Mouse (Mus musculus): ENCODE measurements around the gene Taf1a. TPM values are rescaled to one million over a fixed set of nuclear protein-coding genes. Genes with fewer than 3 reads are reported as not detected.

Gene Taf1a
- polyA plus RNA-seq, 1 experiment from 2014 or later: 17.4 TPM

GRCm38 (mm10) chr1:183420296-183420695 lies 31.5 kb downstream of the Taf1a start:
- Histone ChIP-seq H3K27me3 (replicated peaks) (no peaks in the 10 kb centered on the region), H3K27ac (no peak overlapping the region), H3K4me1 (no peaks in the 10 kb centered on the region), H3K9me3 (no peaks in the 10 kb centered on the region), H3K9ac (no peak overlapping the region), H3K4me2 (no peak overlapping the region), H3K4me3 (no peak overlapping the region), H3K36me3 (replicated peaks) (no peaks in the 10 kb centered on the region)
- ATAC-seq (replicated peaks): no peak
- WGBS: 90% methylated on average over 10 of the region's 10 CpGs

- WGBS: 95% methylated on average over 7 of the region's 7 CpGs
- H3K27me3 ChIP-seq (replicated peaks): no peaks in the 10 kb centered on the region
- no peak for ATAC-seq (replicated peaks)
- no peaks in the 10 kb centered on the region for H3K9me3 ChIP-seq
- H3K4me3 ChIP-seq: no peak overlapping the region
- H3K36me3 ChIP-seq (replicated peaks): no peaks in the 10 kb centered on the region
- H3K9ac ChIP-seq: no peak overlapping the region
- H3K4me1 ChIP-seq: no peaks in the 10 kb centered on the region
- no peak overlapping the region for H3K4me2 ChIP-seq
- no peak overlapping the region for H3K27ac ChIP-seq
These were observed 35.3 kb downstream of the Taf1a start for GRCm38 (mm10) chr1:183424100-183424499.

GRCm38 (mm10) chr1:183434918-183435317 lies 46.1 kb downstream of the Taf1a start:
- Histone ChIP-seq H3K27ac (no peak overlapping the region), H3K4me2 (no peak overlapping the region), H3K9ac (no peak overlapping the region), H3K4me3 (no peak overlapping the region), H3K4me1 (no peaks in the 10 kb centered on the region), H3K27me3 (replicated peaks) (no peaks in the 10 kb centered on the region), H3K36me3 (replicated peaks) (no peaks in the 10 kb centered on the region), H3K9me3 (no peaks in the 10 kb centered on the region)
- no peak for ATAC-seq (replicated peaks)
- 92% methylated on average over 9 of the region's 9 CpGs for WGBS

- Histone ChIP-seq H3K36me3 (replicated peaks) (no peaks in the 10 kb centered on the region), H3K9ac (no peak overlapping the region), H3K27ac (no peak overlapping the region), H3K9me3 (no peaks in the 10 kb centered on the region), H3K4me1 (peaks cover 4% of the 10 kb centered on the region), H3K4me3 (no peak overlapping the region), H3K27me3 (replicated peaks) (no peaks in the 10 kb centered on the region), H3K4me2 (peak overlapping the region; percentile 19; the same call in 1 of the 2 replicates)
- ATAC-seq (replicated peaks): no peak
- 37% methylated on average over 22 of the region's 22 CpGs for whole genome bisulfite sequencing
These were observed 50.3 kb downstream of the Taf1a start for GRCm38 (mm10) chr1:183439036-183439435.

- Histone ChIP-seq H3K4me2 (peak overlapping the region; percentile 30), H3K27me3 (replicated peaks) (no peaks in the 10 kb centered on the region), H3K9me3 (no peaks in the 10 kb centered on the region), H3K4me3 (no peak overlapping the region), H3K36me3 (replicated peaks) (no peaks in the 10 kb centered on the region), H3K27ac (no peak overlapping the region), H3K4me1 (peaks cover 4% of the 10 kb centered on the region), H3K9ac (no peak overlapping the region)
- WGBS: 24% methylated on average over 19 of the region's 19 CpGs
- ATAC-seq (replicated peaks): peak; percentile 81
These were observed 53.4 kb downstream of the Taf1a start for GRCm38 (mm10) chr1:183442015-183442774.

- no peak overlapping the region for H3K27ac ChIP-seq
- no peaks in the 10 kb centered on the region for H3K9me3 ChIP-seq
- no peak overlapping the region for H3K4me2 ChIP-seq
- no peaks in the 10 kb centered on the region for H3K27me3 ChIP-seq (replicated peaks)
- H3K9ac ChIP-seq: no peak overlapping the region
- WGBS: 14% methylated on average over 3 of the region's 3 CpGs
- no peaks in the 10 kb centered on the region for H3K36me3 ChIP-seq (replicated peaks)
- H3K4me1 ChIP-seq: no peaks in the 10 kb centered on the region
- ATAC-seq (replicated peaks): no peak
- no peak overlapping the region for H3K4me3 ChIP-seq
These were observed 64.3 kb downstream of the Taf1a start for GRCm38 (mm10) chr1:183453066-183453465.

Other genes starting within 250 kb of the Taf1a start
- gene Disp1, start 167.5 kb upstream of the Taf1a start, polyA plus RNA-seq (2015; fragmentation: Nextera tagmentation; extraction: Ambion mirVana): 9.6 and 9.9 TPM in 2 replicates
- gene Aida, start 92.4 kb upstream of the Taf1a start, polyA plus RNA-seq (2015; fragmentation: Nextera tagmentation; extraction: Ambion mirVana): 48.5 and 57.1 TPM in 2 replicates
- 99.6 and 106 TPM in 2 replicates for gene Brox, start 91.7 kb upstream of the Taf1a start, polyA plus RNA-seq (2015; fragmentation: Nextera tagmentation; extraction: Ambion mirVana)
- gene Mia3, start 19.4 kb upstream of the Taf1a start, polyA plus RNA-seq (2015; fragmentation: Nextera tagmentation; extraction: Ambion mirVana): 106 and 114 TPM in 2 replicates
- gene Hhipl2, start 29.2 kb downstream of the Taf1a start, polyA plus RNA-seq (2015; fragmentation: Nextera tagmentation; extraction: Ambion mirVana): 0.17 and 0.82 TPM in 2 replicates

Data from midbrain, embryonic 15.5 days (tissue).